Mouse (Mus musculus): Measurements from ENCODE around the gene Adcy2.

- TF ChIP-seq CTCF (IDR thresholded peaks at IDR 0.05; ENCODE audit: control insufficient read depth, insufficient read depth, low read length) (no peak), POLR2A (IDR thresholded peaks at IDR 0.05; ENCODE audit: borderline replicate concordance, control insufficient read depth, low read depth, low read length) (no peak)
These were observed 424.9 kb downstream of the Adcy2 start for GRCm38 (mm10) chr13:68574398-68574797.

Data from bone marrow, adult 2 months (tissue).